ENCODE assay signal across 8 mouse cellular contexts in genomic region chr9:85841891-85842290, GRCm38 (mm10). TPM values are rescaled to one million over a fixed set of nuclear protein-coding genes. Genes with fewer than 3 reads are reported as not detected.
DNase-seq lines count a peak whose midpoint lies in the region; ATAC-seq lines count a peak whose summit lies in the region.

No protein-coding gene starts in this region.

- peaks cover 10% of the 10 kb centered on the region for H3K4me1 ChIP-seq in forebrain, embryonic 14.5 days (ENCODE audit: control insufficient read depth, insufficient read depth, low read length)
- peaks cover 11% of the 10 kb centered on the region for H3K4me1 ChIP-seq in hindbrain, embryonic 14.5 days (replicated peaks; ENCODE audit: control insufficient read depth, insufficient read depth, low read length)
- peaks cover 7% of the 10 kb centered on the region for H3K4me1 ChIP-seq in limb, embryonic 11.5 days (ENCODE audit: control insufficient read depth, insufficient read depth, low read length)
- H3K4me1 ChIP-seq in midbrain, embryonic 14.5 days (ENCODE audit: control insufficient read depth, insufficient read depth, low read length), result peaks cover 11% of the 10 kb centered on the region; the same call in 1 of the 2 replicates

- peak overlapping the region; percentile 70 for H3K4me3 ChIP-seq in forebrain, embryonic 14.5 days (ENCODE audit: low read depth, low read length)
- H3K4me3 ChIP-seq in hindbrain, embryonic 14.5 days (replicated peaks; ENCODE audit: low read length), result peak overlapping the region; percentile 72
- H3K4me3 ChIP-seq in limb, embryonic 11.5 days (ENCODE audit: low read depth, low read length), result peak overlapping the region; percentile 65
- H3K4me3 ChIP-seq in midbrain, embryonic 14.5 days (replicated peaks; ENCODE audit: low read depth, low read length), result peak overlapping the region; percentile 63

- no peaks in the 10 kb centered on the region for H3K9me3 ChIP-seq in forebrain, embryonic 14.5 days (replicated peaks; ENCODE audit: control insufficient read depth, low read length)
- no peaks in the 10 kb centered on the region for H3K9me3 ChIP-seq in hindbrain, embryonic 14.5 days (ENCODE audit: control insufficient read depth, low read length)
- H3K9me3 ChIP-seq in limb, embryonic 11.5 days (ENCODE audit: control insufficient read depth, low read length), result no peaks in the 10 kb centered on the region
- no peaks in the 10 kb centered on the region for H3K9me3 ChIP-seq in midbrain, embryonic 14.5 days (ENCODE audit: control insufficient read depth, low read length)

- no peaks in the 10 kb centered on the region for H3K36me3 ChIP-seq in forebrain, embryonic 14.5 days (ENCODE audit: control insufficient read depth, insufficient read depth, low read length)
- no peaks in the 10 kb centered on the region for H3K36me3 ChIP-seq in hindbrain, embryonic 14.5 days (replicated peaks; ENCODE audit: control insufficient read depth, insufficient read depth)
- H3K36me3 ChIP-seq in limb, embryonic 11.5 days (ENCODE audit: control insufficient read depth, insufficient read depth, low read length), result no peaks in the 10 kb centered on the region
- H3K36me3 ChIP-seq in midbrain, embryonic 14.5 days (ENCODE audit: control insufficient read depth, insufficient read depth, low read length), result no peaks in the 10 kb centered on the region

- DNase-seq in 3T3-L1 (ENCODE audit: low read depth, low spot score), result peak; percentile 93
- DNase-seq in adrenal gland, adult 18-20 months (ENCODE audit: low spot score in 2 of 2), result peak; percentile 25 to 31
- peak; percentile 54 for DNase-seq in forebrain, embryonic 14.5 days (ENCODE audit: low spot score)
- no peak for DNase-seq in hindbrain, embryonic 14.5 days (ENCODE audit: low spot score)
- peak; percentile 69 for DNase-seq in limb, embryonic 11.5 days (ENCODE audit: low spot score)
- DNase-seq in midbrain, embryonic 14.5 days, result peak; percentile 67
- DNase-seq in urinary bladder, postnatal 14 days (ENCODE audit: low spot score), result peak; percentile 81
- no peak for DNase-seq in B cell, adult 2 months

- H3K27ac ChIP-seq in forebrain, embryonic 14.5 days (ENCODE audit: low read depth, low read length), result no peak overlapping the region
- H3K27ac ChIP-seq in hindbrain, embryonic 14.5 days, result no peak overlapping the region
- no peak overlapping the region; the same call in 1 of the 2 replicates for H3K27ac ChIP-seq in limb, embryonic 11.5 days (replicated peaks; ENCODE audit: low read depth, low read length)
- no peak overlapping the region for H3K27ac ChIP-seq in midbrain, embryonic 14.5 days (replicated peaks; ENCODE audit: low read depth, low read length)

- H3K27me3 ChIP-seq in forebrain, embryonic 14.5 days (replicated peaks; ENCODE audit: control insufficient read depth, insufficient read depth, low read length), result peaks cover 4% of the 10 kb centered on the region; the same call in 1 of the 2 replicates
- no peaks in the 10 kb centered on the region for H3K27me3 ChIP-seq in hindbrain, embryonic 14.5 days (ENCODE audit: control insufficient read depth, insufficient read depth, low read length)
- no peaks in the 10 kb centered on the region for H3K27me3 ChIP-seq in limb, embryonic 11.5 days (ENCODE audit: control insufficient read depth, insufficient read depth, low read length)
- H3K27me3 ChIP-seq in midbrain, embryonic 14.5 days (ENCODE audit: control insufficient read depth, insufficient read depth, low read length), result no peaks in the 10 kb centered on the region; the same call in 1 of the 2 replicates

- no peak for ATAC-seq in forebrain, embryonic 14.5 days
- no peak for ATAC-seq in hindbrain, embryonic 14.5 days (ENCODE audit: low FRiP score)
- ATAC-seq in limb, embryonic 11.5 days (ENCODE audit: insufficient number of reproducible peaks, low FRiP score, low TSS enrichment, low read depth), result no peak
- no peak for ATAC-seq in midbrain, embryonic 14.5 days (ENCODE audit: low FRiP score, low TSS enrichment)

- WGBS in forebrain, embryonic 14.5 days, result under 1% methylated on average over 16 of the region's 16 CpGs
- under 1% methylated on average over 16 of the region's 16 CpGs for WGBS in hindbrain, embryonic 14.5 days
- 0% methylated on average over 16 of the region's 16 CpGs for WGBS in limb, embryonic 11.5 days
- under 1% methylated on average over 16 of the region's 16 CpGs for WGBS in midbrain, embryonic 14.5 days

- peak overlapping the region; percentile 94 for H3K4me2 ChIP-seq in forebrain, embryonic 14.5 days (ENCODE audit: low read length)
- peak overlapping the region; percentile 93 for H3K4me2 ChIP-seq in hindbrain, embryonic 14.5 days (replicated peaks)
- H3K4me2 ChIP-seq in limb, embryonic 11.5 days (ENCODE audit: low read depth, severe bottlenecking), result peak overlapping the region; percentile 96
- H3K4me2 ChIP-seq in midbrain, embryonic 14.5 days (ENCODE audit: low read length), result peak overlapping the region; percentile 99

- peak overlapping the region; percentile 75; the same call in 1 of the 2 replicates for H3K9ac ChIP-seq in forebrain, embryonic 14.5 days (ENCODE audit: low read length)
- H3K9ac ChIP-seq in hindbrain, embryonic 14.5 days, result 0 out of 2 replicates have a peak overlapping the region, but pooled peaks have one; percentile 71
- peak overlapping the region; percentile 76 for H3K9ac ChIP-seq in limb, embryonic 11.5 days (ENCODE audit: low read length)
- H3K9ac ChIP-seq in midbrain, embryonic 14.5 days (replicated peaks; ENCODE audit: low read length), result no peak overlapping the region

RNA-seq across cellular contexts. Expression of gene Tpbg, which starts 0.3 kb away (rescaled TPM):
- total RNA-seq in adrenal gland, adult 18-20 months (2021), result 1 to 10 TPM; 1.3 to 1.4 TPM
- 14.5 and 15.5 TPM in 2 replicates for polyA plus RNA-seq in forebrain, embryonic 14.5 days (2014; fragmentation: Nextera tagmentation; extraction: Ambion mirVana)
- 27.7 and 27.9 TPM in 2 replicates for polyA plus RNA-seq in hindbrain, embryonic 14.5 days (2014; fragmentation: Nextera tagmentation; extraction: Ambion mirVana)
- 26.3 and 29.2 TPM in 2 replicates for polyA plus RNA-seq in limb, embryonic 11.5 days (2014; fragmentation: Nextera tagmentation; extraction: Ambion mirVana)
- 15.3 and 20.2 TPM in 2 replicates for polyA plus RNA-seq in midbrain, embryonic 14.5 days (2014; fragmentation: Nextera tagmentation; extraction: Ambion mirVana)

Comparison
In these comparisons a context has a peak if more than half of its experiments do, and no peak if none do; other contexts are left out.
1. DNase-seq: peak in 3T3-L1 (single experiment), adrenal gland, adult 18-20 months (2 of 2), forebrain, embryonic 14.5 days (single experiment), limb, embryonic 11.5 days (single experiment), midbrain, embryonic 14.5 days (single experiment) and urinary bladder, postnatal 14 days (single experiment); none in hindbrain, embryonic 14.5 days (single experiment) and B cell, adult 2 months (0 of 2).
2. Peak in every context shown above with its lines, with median percentiles within 50 percentile points of each other: H3K4me2 ChIP-seq and H3K4me3 ChIP-seq.